Mouse (Mus musculus): ENCODE measurements around the gene Rassf9. TPM values are rescaled to one million over a fixed set of nuclear protein-coding genes. Genes with fewer than 3 reads are reported as not detected.

Gene Rassf9
- polyA plus RNA-seq, 1 experiment from 2014 or later: 0.20 TPM

- 46% methylated on average over 3 of the region's 3 CpGs for WGBS (ENCODE audit: insufficient replicate concordance)
- Histone ChIP-seq H3K4me1 (ENCODE audit: insufficient read depth) (no peaks in the 10 kb centered on the region), H3K36me3 (replicated peaks; ENCODE audit: insufficient read depth, low read length) (no peaks in the 10 kb centered on the region), H3K27ac (ENCODE audit: low read depth) (no peak overlapping the region), H3K9ac (replicated peaks) (no peak overlapping the region), H3K9me3 (ENCODE audit: low read length) (no peaks in the 10 kb centered on the region), H3K27me3 (ENCODE audit: insufficient read depth, low read length) (no peaks in the 10 kb centered on the region), H3K4me3 (ENCODE audit: low read depth, low read length) (no peak overlapping the region), H3K4me2 (ENCODE audit: low read depth, low read length) (no peak overlapping the region)
- no peak for DNase-seq
- no peak for ATAC-seq
- TF ChIP-seq CTCF (IDR thresholded peaks at IDR 0.05; ENCODE audit: low read depth) (no peak), EP300 (IDR thresholded peaks at IDR 0.05; ENCODE audit: low read depth) (no peak)
Measured at GRCm38 (mm10) chr10:102511461-102511806, 588 bp upstream of the Rassf9 start.

- Histone ChIP-seq H3K9me3 (ENCODE audit: low read length) (no peaks in the 10 kb centered on the region), H3K9ac (replicated peaks) (no peak overlapping the region), H3K4me3 (ENCODE audit: low read depth, low read length) (no peak overlapping the region), H3K27ac (ENCODE audit: low read depth) (no peak overlapping the region), H3K4me1 (ENCODE audit: insufficient read depth) (no peaks in the 10 kb centered on the region), H3K4me2 (ENCODE audit: low read depth, low read length) (no peak overlapping the region), H3K36me3 (replicated peaks; ENCODE audit: insufficient read depth, low read length) (no peaks in the 10 kb centered on the region), H3K27me3 (ENCODE audit: insufficient read depth, low read length) (no peaks in the 10 kb centered on the region)
- WGBS (ENCODE audit: insufficient replicate concordance): 15% methylated on average over 1 of the region's 1 CpGs
- ATAC-seq: no peak
- TF ChIP-seq EP300 (IDR thresholded peaks at IDR 0.05; ENCODE audit: low read depth): no peak
- TF ChIP-seq CTCF (IDR thresholded peaks at IDR 0.05; ENCODE audit: low read depth): no peak
- no peak for DNase-seq
Measured at GRCm38 (mm10) chr10:102514159-102514558, 2.1 kb downstream of the Rassf9 start.

- no peaks in the 10 kb centered on the region for H3K36me3 ChIP-seq (replicated peaks; ENCODE audit: insufficient read depth, low read length)
- no peaks in the 10 kb centered on the region for H3K4me1 ChIP-seq (ENCODE audit: insufficient read depth)
- no peak for DNase-seq
- no peak overlapping the region for H3K27ac ChIP-seq (ENCODE audit: low read depth)
- H3K27me3 ChIP-seq (ENCODE audit: insufficient read depth, low read length): no peaks in the 10 kb centered on the region
- ATAC-seq: no peak
- 54% methylated on average over 3 of the region's 3 CpGs for WGBS (ENCODE audit: insufficient replicate concordance)
- no peaks in the 10 kb centered on the region for H3K9me3 ChIP-seq (ENCODE audit: low read length)
- no peak overlapping the region for H3K9ac ChIP-seq (replicated peaks)
- no peak for TF ChIP-seq CTCF (IDR thresholded peaks at IDR 0.05; ENCODE audit: low read depth)
- TF ChIP-seq EP300 (IDR thresholded peaks at IDR 0.05; ENCODE audit: low read depth): no peak
- no peak overlapping the region for H3K4me3 ChIP-seq (ENCODE audit: low read depth, low read length)
- H3K4me2 ChIP-seq (ENCODE audit: low read depth, low read length): no peak overlapping the region
Measured at GRCm38 (mm10) chr10:102527901-102528300, 15.9 kb downstream of the Rassf9 start.

DNA sequence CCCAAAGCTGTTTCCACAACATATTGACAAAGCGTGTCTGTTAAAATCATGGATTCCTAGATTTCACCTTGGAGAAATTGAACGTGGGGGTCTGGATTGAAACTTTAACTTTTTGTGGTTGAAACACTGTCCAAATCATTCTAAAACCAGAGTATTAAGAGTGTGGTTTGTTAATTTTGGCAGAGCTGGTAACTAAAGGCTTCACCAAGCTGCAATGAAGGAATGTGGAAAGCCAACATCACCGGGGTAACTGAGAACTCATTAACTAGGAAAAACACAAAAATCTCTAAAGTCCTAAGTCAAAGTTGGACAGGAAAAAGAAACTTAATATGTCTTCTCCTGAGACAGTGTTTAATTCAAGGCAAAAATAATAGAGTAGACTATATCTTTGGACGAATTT lies 41.9 kb downstream of the Rassf9 start:
- WGBS (ENCODE audit: insufficient replicate concordance): 60% methylated on average over 4 of the region's 4 CpGs

DNA sequence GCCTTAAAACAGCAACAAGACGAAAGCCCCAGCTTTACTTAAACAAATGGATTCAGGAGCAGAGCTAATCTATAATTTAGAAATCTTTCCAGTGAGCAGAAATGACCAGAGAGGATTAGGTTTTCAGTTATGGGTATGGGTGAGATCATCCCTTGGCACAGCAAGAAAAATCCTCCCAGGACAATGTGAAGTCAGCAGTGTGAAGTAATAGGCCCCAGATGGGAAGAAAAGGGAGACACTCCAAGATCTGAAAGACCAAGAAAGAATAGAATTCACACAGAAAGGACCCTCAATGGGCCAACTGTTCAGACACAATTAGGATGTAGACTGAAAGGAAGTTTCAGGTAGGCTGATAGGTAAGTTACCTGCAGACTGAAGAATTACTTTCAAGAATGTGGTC lies 50.5 kb downstream of the Rassf9 start:
- Histone ChIP-seq H3K4me1 (ENCODE audit: insufficient read depth) (no peaks in the 10 kb centered on the region), H3K27ac (ENCODE audit: low read depth) (no peak overlapping the region), H3K4me3 (ENCODE audit: low read depth, low read length) (no peak overlapping the region), H3K9me3 (ENCODE audit: low read length) (no peaks in the 10 kb centered on the region), H3K27me3 (ENCODE audit: insufficient read depth, low read length) (no peaks in the 10 kb centered on the region), H3K9ac (replicated peaks) (no peak overlapping the region), H3K4me2 (ENCODE audit: low read depth, low read length) (no peak overlapping the region), H3K36me3 (replicated peaks; ENCODE audit: insufficient read depth, low read length) (no peaks in the 10 kb centered on the region)
- TF ChIP-seq EP300 (IDR thresholded peaks at IDR 0.05; ENCODE audit: low read depth) (no peak), CTCF (IDR thresholded peaks at IDR 0.05; ENCODE audit: low read depth) (no peak)
- DNase-seq (no peak), ATAC-seq (no peak)
- WGBS (ENCODE audit: insufficient replicate concordance): 68% methylated on average over 1 of the region's 1 CpGs

More for the DNA sequence above, 41.9 kb downstream of the Rassf9 start:
- Histone ChIP-seq H3K9me3 (ENCODE audit: low read length) (no peaks in the 10 kb centered on the region), H3K27ac (ENCODE audit: low read depth) (no peak overlapping the region), H3K36me3 (replicated peaks; ENCODE audit: insufficient read depth, low read length) (no peaks in the 10 kb centered on the region), H3K9ac (replicated peaks) (no peak overlapping the region), H3K4me1 (ENCODE audit: insufficient read depth) (no peaks in the 10 kb centered on the region), H3K4me2 (ENCODE audit: low read depth, low read length) (no peak overlapping the region), H3K4me3 (ENCODE audit: low read depth, low read length) (no peak overlapping the region), H3K27me3 (ENCODE audit: insufficient read depth, low read length) (no peaks in the 10 kb centered on the region)
- no peak for DNase-seq
- no peak for TF ChIP-seq EP300 (IDR thresholded peaks at IDR 0.05; ENCODE audit: low read depth)
- no peak for TF ChIP-seq CTCF (IDR thresholded peaks at IDR 0.05; ENCODE audit: low read depth)
- ATAC-seq: no peak

GRCm38 (mm10) chr10:102577970-102578369 lies 65.9 kb downstream of the Rassf9 start:
- no peaks in the 10 kb centered on the region for H3K4me1 ChIP-seq (ENCODE audit: insufficient read depth)
- H3K4me3 ChIP-seq (ENCODE audit: low read depth, low read length): no peak overlapping the region
- H3K27ac ChIP-seq (ENCODE audit: low read depth): no peak overlapping the region
- no peaks in the 10 kb centered on the region for H3K36me3 ChIP-seq (replicated peaks; ENCODE audit: insufficient read depth, low read length)
- ATAC-seq (no peak), DNase-seq (no peak)
- no peaks in the 10 kb centered on the region for H3K27me3 ChIP-seq (ENCODE audit: insufficient read depth, low read length)
- TF ChIP-seq CTCF (IDR thresholded peaks at IDR 0.05; ENCODE audit: low read depth) (no peak), EP300 (IDR thresholded peaks at IDR 0.05; ENCODE audit: low read depth) (no peak)
- H3K4me2 ChIP-seq (ENCODE audit: low read depth, low read length): no peak overlapping the region
- no peaks in the 10 kb centered on the region for H3K9me3 ChIP-seq (ENCODE audit: low read length)
- no peak overlapping the region for H3K9ac ChIP-seq (replicated peaks)
- 62% methylated on average over 3 of the region's 3 CpGs for WGBS (ENCODE audit: insufficient replicate concordance)

DNA sequence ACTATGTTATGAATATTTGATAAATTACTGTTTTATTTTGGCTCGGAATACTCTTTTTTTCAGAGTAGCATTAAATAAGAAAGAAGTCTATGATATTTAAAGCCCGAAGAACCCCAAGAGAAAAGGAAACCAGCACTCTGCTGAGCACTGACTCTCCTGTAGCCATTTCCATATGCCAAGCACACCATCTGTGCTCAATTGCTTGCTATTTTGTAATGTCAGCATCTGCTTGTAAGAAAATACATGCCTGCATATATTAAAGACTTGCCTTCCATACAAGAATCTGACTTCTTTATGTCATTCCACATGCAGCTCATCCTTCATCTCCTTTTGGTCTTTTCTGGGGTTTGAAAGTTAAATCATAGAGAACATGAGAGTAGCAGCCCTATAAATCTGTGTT lies 82.3 kb downstream of the Rassf9 start:
- 77% methylated on average over 2 of the region's 2 CpGs for WGBS (ENCODE audit: insufficient replicate concordance)
- ATAC-seq (no peak), DNase-seq (no peak)
- Histone ChIP-seq H3K4me3 (ENCODE audit: low read depth, low read length) (no peak overlapping the region), H3K4me1 (ENCODE audit: insufficient read depth) (no peaks in the 10 kb centered on the region), H3K27me3 (ENCODE audit: insufficient read depth, low read length) (no peaks in the 10 kb centered on the region), H3K9me3 (ENCODE audit: low read length) (no peaks in the 10 kb centered on the region), H3K36me3 (replicated peaks; ENCODE audit: insufficient read depth, low read length) (no peaks in the 10 kb centered on the region), H3K9ac (replicated peaks) (no peak overlapping the region), H3K27ac (ENCODE audit: low read depth) (no peak overlapping the region), H3K4me2 (ENCODE audit: low read depth, low read length) (no peak overlapping the region)
- no peak for TF ChIP-seq CTCF (IDR thresholded peaks at IDR 0.05; ENCODE audit: low read depth)
- no peak for TF ChIP-seq EP300 (IDR thresholded peaks at IDR 0.05; ENCODE audit: low read depth)

Other genes with a start within 250 kb of the Rassf9 start
- gene Nts, start 21.7 kb upstream of the Rassf9 start, polyA plus RNA-seq (2015; fragmentation: Nextera tagmentation; extraction: Ambion mirVana): 0.39 and 0.58 TPM in 2 replicates